Comparison of ENCODE assay signal across 12 mouse cellular contexts in the genomic region with DNA sequence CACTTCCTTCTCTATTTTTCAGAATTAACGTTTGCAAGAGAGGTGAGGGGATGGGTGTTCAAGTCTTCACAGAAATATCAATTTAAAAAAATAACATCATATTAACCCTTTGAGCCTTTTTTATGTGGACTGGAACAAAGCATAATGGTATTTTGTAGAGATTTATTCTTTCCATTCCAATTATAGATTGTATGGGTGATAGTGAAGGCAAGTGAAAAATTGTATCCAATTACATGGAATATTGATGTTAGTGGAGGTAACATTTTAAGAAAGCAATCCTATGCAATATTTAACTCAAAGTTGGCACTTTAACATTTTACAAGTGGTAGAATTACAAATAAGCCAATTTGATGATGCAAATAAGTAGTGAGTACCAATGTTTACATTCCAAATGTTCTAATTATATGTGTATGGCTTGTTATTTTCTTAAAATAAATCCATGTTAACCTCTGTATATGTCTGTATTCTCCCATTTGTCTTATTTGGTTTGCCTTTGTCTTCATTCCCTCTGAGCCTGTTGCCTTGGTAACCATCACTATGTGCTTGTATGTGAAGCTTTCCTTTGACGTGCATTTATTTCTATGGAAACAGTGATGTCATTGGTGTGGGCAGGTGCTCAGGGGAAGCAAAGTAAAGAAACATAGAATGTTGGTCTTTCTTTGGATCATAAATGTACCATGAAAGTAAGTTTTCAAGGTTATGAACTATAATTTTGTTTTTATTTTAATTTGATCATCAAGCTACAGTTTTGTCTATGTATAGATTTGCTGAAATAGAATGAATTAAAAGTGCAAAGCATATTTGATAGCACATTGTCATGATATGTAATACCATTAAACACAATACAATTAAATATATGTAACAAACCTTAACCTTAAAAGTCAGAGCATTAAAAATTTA.
DNase-seq lines count a peak whose midpoint lies in the region; ATAC-seq and TF ChIP-seq lines count a peak whose summit lies in the region.
"Had no signal": no experiment of that assay in that cellular context is flagged by ENCODE, and none has a peak within 500 bp of the region (broad histone marks: within the 10 kb centered on the region; RNA-seq: fewer than 3 reads in every experiment).

No protein-coding gene starts in this region.

- ATAC-seq in embryonic facial prominence, embryonic 11.5 days (replicated peaks; ENCODE audit: insufficient number of reproducible peaks, low FRiP score, low TSS enrichment, low read depth), result no peak
- ATAC-seq in hindbrain, embryonic 15.5 days (ENCODE audit: low FRiP score, low read depth), result peak; percentile 95
- ATAC-seq in midbrain, postnatal 0 days (ENCODE audit: low FRiP score), result peak; percentile 92
- no peak for ATAC-seq in kidney, embryonic 15.5 days (replicated peaks; ENCODE audit: low FRiP score)

- H3K4me1 ChIP-seq in embryonic facial prominence, embryonic 11.5 days (ENCODE audit: control insufficient read depth, insufficient read depth, low read length), result no peaks in the 10 kb centered on the region
- H3K4me1 ChIP-seq in embryonic facial prominence, embryonic 10.5 days, result no peaks in the 10 kb centered on the region
- H3K4me1 ChIP-seq in hindbrain, embryonic 15.5 days (replicated peaks), result no peaks in the 10 kb centered on the region
- no peaks in the 10 kb centered on the region for H3K4me1 ChIP-seq in midbrain, postnatal 0 days (ENCODE audit: insufficient read depth, low read length)
- no peaks in the 10 kb centered on the region for H3K4me1 ChIP-seq in kidney, embryonic 15.5 days
- H3K4me1 ChIP-seq: heart, embryonic 13.5 days had no signal

- peak; percentile 47 for DNase-seq in embryonic facial prominence, embryonic 11.5 days (ENCODE audit: low spot score)
- DNase-seq in embryonic facial prominence, embryonic 10.5 days (ENCODE audit: low spot score), result no peak
- DNase-seq in embryo, embryonic 10 days (ENCODE audit: low spot score), result peak; percentile 72
- DNase-seq in midbrain, postnatal 0 days (ENCODE audit: low spot score), result peak; percentile 81
- no peak for DNase-seq in cerebellum, adult 18-20 months
- no peak for DNase-seq in adrenal gland, adult 8-10 months
- DNase-seq: kidney, adult 11 months; lung, postnatal 10 days had no signal

- no peak overlapping the region for H3K4me2 ChIP-seq in embryonic facial prominence, embryonic 11.5 days (ENCODE audit: low read depth, low read length)
- no peak overlapping the region for H3K4me2 ChIP-seq in hindbrain, embryonic 15.5 days
- H3K4me2 ChIP-seq in midbrain, postnatal 0 days (ENCODE audit: low read depth, low read length, poor library complexity, severe bottlenecking), result no peak overlapping the region
- H3K4me2 ChIP-seq in kidney, embryonic 15.5 days, result no peak overlapping the region
- H3K4me2 ChIP-seq: heart, embryonic 13.5 days had no signal

- no peaks in the 10 kb centered on the region for H3K9me3 ChIP-seq in embryonic facial prominence, embryonic 11.5 days (replicated peaks; ENCODE audit: control insufficient read depth, low read length)
- H3K9me3 ChIP-seq in embryonic facial prominence, embryonic 10.5 days, result no peaks in the 10 kb centered on the region
- no peaks in the 10 kb centered on the region for H3K9me3 ChIP-seq in hindbrain, embryonic 15.5 days
- no peaks in the 10 kb centered on the region for H3K9me3 ChIP-seq in midbrain, postnatal 0 days (ENCODE audit: low read length)
- H3K9me3 ChIP-seq in kidney, embryonic 15.5 days (replicated peaks), result no peaks in the 10 kb centered on the region
- H3K9me3 ChIP-seq: heart, embryonic 13.5 days had no signal

- 51% methylated on average over 2 of the region's 2 CpGs for WGBS in embryonic facial prominence, embryonic 11.5 days
- WGBS in embryonic facial prominence, embryonic 10.5 days, result 69% methylated on average over 2 of the region's 2 CpGs
- 34% methylated on average over 2 of the region's 2 CpGs for WGBS in hindbrain, embryonic 15.5 days
- 30% methylated on average over 2 of the region's 2 CpGs for WGBS in midbrain, postnatal 0 days
- WGBS in kidney, embryonic 15.5 days, result 59% methylated on average over 2 of the region's 2 CpGs

- no peak overlapping the region for H3K4me3 ChIP-seq in embryonic facial prominence, embryonic 11.5 days (ENCODE audit: low read depth, low read length)
- H3K4me3 ChIP-seq in embryonic facial prominence, embryonic 10.5 days, result no peak overlapping the region
- H3K4me3 ChIP-seq in hindbrain, embryonic 15.5 days, result no peak overlapping the region
- no peak overlapping the region for H3K4me3 ChIP-seq in midbrain, postnatal 0 days (ENCODE audit: low read depth, low read length)
- no peak overlapping the region for H3K4me3 ChIP-seq in kidney, embryonic 15.5 days (replicated peaks)
- H3K4me3 ChIP-seq: heart, embryonic 13.5 days had no signal

- TF ChIP-seq CTCF in midbrain, postnatal 0 days (IDR thresholded peaks at IDR 0.05), result no peak

- H3K27me3 ChIP-seq in embryonic facial prominence, embryonic 11.5 days (ENCODE audit: control insufficient read depth, insufficient read depth, low read length), result no peaks in the 10 kb centered on the region
- no peaks in the 10 kb centered on the region for H3K27me3 ChIP-seq in embryonic facial prominence, embryonic 10.5 days (replicated peaks; ENCODE audit: low read depth, poor library complexity, severe bottlenecking)
- H3K27me3 ChIP-seq in hindbrain, embryonic 15.5 days, result no peaks in the 10 kb centered on the region
- no peaks in the 10 kb centered on the region for H3K27me3 ChIP-seq in midbrain, postnatal 0 days (ENCODE audit: insufficient read depth, low read length)
- H3K27me3 ChIP-seq in kidney, embryonic 15.5 days, result no peaks in the 10 kb centered on the region
- H3K27me3 ChIP-seq: heart, embryonic 13.5 days had no signal

- no peak overlapping the region for H3K27ac ChIP-seq in embryonic facial prominence, embryonic 11.5 days (replicated peaks; ENCODE audit: low read depth, low read length)
- H3K27ac ChIP-seq in embryonic facial prominence, embryonic 10.5 days (replicated peaks), result no peak overlapping the region
- no peak overlapping the region for H3K27ac ChIP-seq in hindbrain, embryonic 15.5 days (replicated peaks)
- no peak overlapping the region for H3K27ac ChIP-seq in midbrain, postnatal 0 days (ENCODE audit: low read depth, low read length)
- no peak overlapping the region for H3K27ac ChIP-seq in kidney, embryonic 15.5 days
- H3K27ac ChIP-seq: heart, embryonic 13.5 days; stomach, postnatal 0 days had no signal

- H3K36me3 ChIP-seq in embryonic facial prominence, embryonic 11.5 days (replicated peaks; ENCODE audit: control insufficient read depth, insufficient read depth, low read depth, low read length), result no peaks in the 10 kb centered on the region
- H3K36me3 ChIP-seq in embryonic facial prominence, embryonic 10.5 days (replicated peaks), result no peaks in the 10 kb centered on the region
- H3K36me3 ChIP-seq in hindbrain, embryonic 15.5 days, result no peaks in the 10 kb centered on the region
- no peaks in the 10 kb centered on the region for H3K36me3 ChIP-seq in midbrain, postnatal 0 days (ENCODE audit: insufficient read depth, low read length)
- no peaks in the 10 kb centered on the region for H3K36me3 ChIP-seq in kidney, embryonic 15.5 days
- H3K36me3 ChIP-seq: heart, embryonic 13.5 days had no signal

- H3K9ac ChIP-seq in embryonic facial prominence, embryonic 11.5 days (replicated peaks; ENCODE audit: low read length), result no peak overlapping the region
- no peak overlapping the region for H3K9ac ChIP-seq in hindbrain, embryonic 15.5 days
- no peak overlapping the region for H3K9ac ChIP-seq in midbrain, postnatal 0 days (replicated peaks; ENCODE audit: low read length, poor library complexity, severe bottlenecking)
- H3K9ac ChIP-seq in kidney, embryonic 15.5 days, result no peak overlapping the region
- H3K9ac ChIP-seq: heart, embryonic 13.5 days had no signal

Comparison
In these comparisons a context has a peak if more than half of its experiments do, and no peak if none do; other contexts are left out.
1. DNase-seq: peak in embryonic facial prominence, embryonic 11.5 days (single experiment), embryo, embryonic 10 days (single experiment) and midbrain, postnatal 0 days (single experiment); none in embryonic facial prominence, embryonic 10.5 days (single experiment), cerebellum, adult 18-20 months (0 of 2) and adrenal gland, adult 8-10 months (single experiment).
2. ATAC-seq: peak in hindbrain, embryonic 15.5 days (single experiment) and midbrain, postnatal 0 days (single experiment); none in embryonic facial prominence, embryonic 11.5 days (single experiment) and kidney, embryonic 15.5 days (single experiment).